Mouse (Mus musculus) left cerebral cortex, adult 2 months (tissue): ENCODE data around the gene Diras1. TPM values are rescaled to one million over a fixed set of nuclear protein-coding genes. Genes with fewer than 3 reads are reported as not detected.

ENCODE experiments used
- DNase-seq, 2 experiments: peaks; one replicate each; pipeline ENCODE4 v3.0.0; 2021 to 2022; ENCODE audit warnings: low spot score in 2 of 2, mixed read lengths in 1 of 2; ENCODE audit errors: extremely low spot score in 1 of 2
- H3K27ac ChIP-seq: fragments of 200-600 bp; 2 replicates; pipeline ENCODE4 v1.8.1; 2022
- H3K4me3 ChIP-seq: fragments of 200-600 bp; 2 replicates; pipeline ENCODE4 v1.8.1; 2022
- CTCF ChIP-seq: fragments of 200-600 bp; IDR thresholded peaks from 2 replicates; pipeline ENCODE4 v1.8.1; 2022; ENCODE audit warnings: antibody characterized with exemption, mild to moderate bottlenecking, moderate library complexity
- intact Hi-C: fragments of 180-260 bp; cut with DNase I; formaldehyde crosslinking; loops from one replicate; pipeline ENCODE4 v1.15.1; 2025
- total RNA-seq, 2 experiments: library from RNA; stranded (reverse); gene quantifications; 2 replicates each; pipeline ENCODE4 v1.2.3; 2021

Gene Diras1
- total RNA-seq, 2 experiments from 2014 or later: 100 to 116 TPM

GRCm38 (mm10) chr10:81010851-81011250 is 14.6 kb downstream of the Diras1 start:
- TF ChIP-seq CTCF: no peak
- intact Hi-C loops: no loop called here
- Histone ChIP-seq H3K27ac (no peak overlapping the region), H3K4me3 (no peak overlapping the region)
- no peak for DNase-seq

- DNase-seq: no peak
- Histone ChIP-seq H3K4me3 (no peak overlapping the region), H3K27ac (no peak overlapping the region; the same call in 1 of the 2 replicates)
- TF ChIP-seq CTCF: no peak
- intact Hi-C loops: no loop called here
Measured at GRCm38 (mm10) chr10:81007240-81007639, 18.2 kb downstream of the Diras1 start.

- intact Hi-C loops: no loop called here
- Histone ChIP-seq H3K4me3 (no peak overlapping the region), H3K27ac (peak overlapping the region; percentile 47)
- no peak; the same call in none of the 2 replicates for TF ChIP-seq CTCF
- no peak for DNase-seq
Measured at GRCm38 (mm10) chr10:81006005-81006677, 19.3 kb downstream of the Diras1 start.

GRCm38 (mm10) chr10:81001161-81001560 is 24.3 kb downstream of the Diras1 start:
- peak; percentile 52 to 77 for DNase-seq
- TF ChIP-seq CTCF: no peak
- intact Hi-C loops: no loop called here
- Histone ChIP-seq H3K27ac (peak overlapping the region; percentile 76), H3K4me3 (no peak overlapping the region)

- DNase-seq: no peak
- intact Hi-C loops: loop anchor here (1.0 kb wide), 2 partner anchors 37 to 41 kb away; partner anchors contain the start of gene Slc39a3
- Histone ChIP-seq H3K4me3 (no peak overlapping the region), H3K27ac (peak overlapping the region; percentile 76)
- no peak for TF ChIP-seq CTCF
Measured at GRCm38 (mm10) chr10:81000197-81001062, 25.0 kb downstream of the Diras1 start.

- peak; percentile 94 for TF ChIP-seq CTCF
- Histone ChIP-seq H3K4me3 (no peak overlapping the region), H3K27ac (peak overlapping the region; percentile 76; the same call in 1 of the 2 replicates)
- intact Hi-C loops: loop anchor here (1.0 to 5.0 kb wide), 4 partner anchors 38 to 172 kb away; partner anchors contain the start of genes Oaz1 and Slc39a3
- peak; percentile 85 to 90 for DNase-seq
Measured at GRCm38 (mm10) chr10:80999362-81000196, 25.9 kb downstream of the Diras1 start.

- H3K27ac ChIP-seq: no peak overlapping the region
- no peak overlapping the region for H3K4me3 ChIP-seq
- TF ChIP-seq CTCF: peak; percentile 73
- peak; percentile 64 to 77 for DNase-seq
- intact Hi-C loops: loop anchor here (1.0 to 5.0 kb wide), 2 partner anchors 84 to 171 kb away; partner anchors contain the start of gene Oaz1
Measured at GRCm38 (mm10) chr10:80998778-80999177, 26.7 kb downstream of the Diras1 start.

GRCm38 (mm10) chr10:80998021-80998420 is 27.4 kb downstream of the Diras1 start:
- intact Hi-C loops: loop anchor here (5.0 kb wide), 1 partner anchor 171 kb away; the partner anchor contains the start of gene Oaz1
- H3K27ac ChIP-seq: no peak overlapping the region
- no peak for TF ChIP-seq CTCF
- H3K4me3 ChIP-seq: no peak overlapping the region
- no peak for DNase-seq

GRCm38 (mm10) chr10:80997332-80997731 is 28.1 kb downstream of the Diras1 start:
- intact Hi-C loops: loop anchor here (5.0 kb wide), 1 partner anchor 170 kb away; the partner anchor contains the start of gene Oaz1
- no peak overlapping the region for H3K27ac ChIP-seq
- DNase-seq: no peak
- TF ChIP-seq CTCF: no peak
- H3K4me3 ChIP-seq: no peak overlapping the region

GRCm38 (mm10) chr10:80996501-80996900 is 29.0 kb downstream of the Diras1 start:
- Histone ChIP-seq H3K4me3 (no peak overlapping the region), H3K27ac (no peak overlapping the region)
- DNase-seq: no peak
- intact Hi-C loops: loop anchor here (5.0 kb wide), 1 partner anchor 169 kb away; the partner anchor contains the start of gene Oaz1
- no peak for TF ChIP-seq CTCF

GRCm38 (mm10) chr10:80995091-80995632 is 30.3 kb downstream of the Diras1 start:
- peak; percentile 84 to 89 for DNase-seq
- intact Hi-C loops: loop anchor here (2.0 to 5.0 kb wide), 2 partner anchors 114 to 168 kb away; partner anchors contain the start of gene Oaz1
- Histone ChIP-seq H3K4me3 (peak overlapping the region; percentile 18), H3K27ac (peak overlapping the region; percentile 7; the same call in 1 of the 2 replicates)
- peak; percentile 98 for TF ChIP-seq CTCF
